Mouse (Mus musculus) stomach, postnatal 0 days (tissue): ENCODE measurements around the gene Cox8b. TPM values are rescaled to one million over a fixed set of nuclear protein-coding genes. Genes with fewer than 3 reads are reported as not detected.

ENCODE experiments used
- ATAC-seq: fragments of 200-750 bp; cut with Nextera tagmentation; 2 replicates; pipeline ENCODE4 v1.8.0; 2017; ENCODE audit not compliant: low FRiP score, low TSS enrichment
- DNase-seq: peaks from one replicate; pipeline ENCODE4 v3.0.0-alpha.2; 2016; ENCODE audit warnings: low spot score
- H3K27ac ChIP-seq: fragments of 300-500 bp; sonication (generic); replicated peaks from 2 replicates; pipeline ENCODE4 v1.5.1; 2014; ENCODE audit warnings: mild to moderate bottlenecking, control low read depth
- H3K27me3 ChIP-seq: fragments of 300-500 bp; sonication (generic); 2 replicates; pipeline ENCODE4 v1.6.1; 2014; ENCODE audit warnings: low read length; ENCODE audit not compliant: control insufficient read depth, insufficient read depth
- H3K36me3 ChIP-seq: fragments of 300-500 bp; sonication (generic); 2 replicates; pipeline ENCODE4 v1.6.1; 2014; ENCODE audit warnings: low read length, mixed read lengths; ENCODE audit not compliant: control insufficient read depth, insufficient read depth
- H3K4me1 ChIP-seq: fragments of 300-500 bp; sonication (generic); replicated peaks from 2 replicates; pipeline ENCODE4 v1.6.1; 2014; ENCODE audit warnings: antibody characterized with exemption; ENCODE audit not compliant: control insufficient read depth, insufficient read depth
- H3K4me2 ChIP-seq: fragments of 300-500 bp; sonication (generic); replicated peaks from 2 replicates; pipeline ENCODE4 v1.6.1; 2014; ENCODE audit warnings: low read depth, mild to moderate bottlenecking, control low read depth, moderate library complexity
- H3K4me3 ChIP-seq: fragments of 300-500 bp; sonication (generic); 2 replicates; pipeline ENCODE4 v1.5.1; 2014; ENCODE audit warnings: low read depth, low read length, control low read depth
- H3K9ac ChIP-seq: fragments of 300-500 bp; sonication (generic); 2 replicates; pipeline ENCODE4 v1.6.1; 2014; ENCODE audit warnings: mild to moderate bottlenecking, low read length, control low read depth, mixed read lengths
- H3K9me3 ChIP-seq: fragments of 300-500 bp; sonication (generic); 2 replicates; pipeline ENCODE4 v1.6.1; 2016; ENCODE audit warnings: low read length; ENCODE audit not compliant: control insufficient read depth
- CTCF ChIP-seq: IDR thresholded peaks from 2 replicates; pipeline ENCODE4 v1.5.1; 2016; ENCODE audit warnings: antibody characterized with exemption, low read depth, mild to moderate bottlenecking, moderate library complexity
- EP300 ChIP-seq: optimal IDR thresholded peaks from 2 replicates; pipeline ENCODE3; 2016; ENCODE audit warnings: antibody characterized with exemption
- WGBS: fragments of 180-500 bp; shearing (Covaris S2); extraction: QIAGEN DNeasy Blood & Tissue Kit; methylation state at CpG from one replicate; pipeline ENCODE4 v1.1.7; 2014; 5-methylcytosine and 5-hydroxymethylcytosine counted together
- polyA plus RNA-seq: library from polyadenylated mRNA; unstranded; fragments of >200 nt; fragmentation: Nextera tagmentation; extraction: Ambion mirVana; gene quantifications from 2 replicates; pipeline ENCODE4 v1.2.1, GENCODE M21; 2015

Gene Cox8b
- polyA plus RNA-seq, 1 experiment from 2014 or later, result 1.3 TPM

DNA sequence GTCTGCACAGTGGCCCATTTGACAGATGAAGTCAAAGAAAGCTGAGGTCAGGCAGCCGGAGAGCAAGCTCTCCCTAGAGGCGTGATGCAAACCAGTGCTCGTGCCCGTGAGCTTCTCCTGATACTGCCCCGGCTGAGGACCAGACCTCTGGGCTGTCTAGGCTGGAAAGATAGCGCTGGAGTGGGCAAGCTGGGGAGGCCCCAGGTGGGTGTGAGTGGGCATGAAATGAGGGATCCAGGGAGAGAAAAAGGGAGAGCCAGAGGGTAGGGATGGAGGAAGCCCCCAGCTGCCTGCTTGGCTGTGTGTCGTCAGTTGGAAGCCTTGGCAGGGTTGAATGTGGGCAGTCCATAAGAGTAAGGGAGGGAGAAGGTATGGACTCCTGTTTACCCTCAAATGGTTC lies 44.0 kb upstream of the Cox8b start:
- DNase-seq (no peak), ATAC-seq (no peak)
- Histone ChIP-seq H3K36me3 (peaks cover 21% of the 10 kb centered on the region), H3K4me1 (peaks cover 5% of the 10 kb centered on the region), H3K9me3 (no peaks in the 10 kb centered on the region), H3K4me3 (no peak overlapping the region), H3K4me2 (no peak overlapping the region), H3K9ac (no peak overlapping the region), H3K27ac (no peak overlapping the region), H3K27me3 (no peaks in the 10 kb centered on the region)
- TF ChIP-seq EP300, result no peak
- no peak for TF ChIP-seq CTCF
- WGBS, result 83% methylated on average over 7 of the region's 7 CpGs

DNA sequence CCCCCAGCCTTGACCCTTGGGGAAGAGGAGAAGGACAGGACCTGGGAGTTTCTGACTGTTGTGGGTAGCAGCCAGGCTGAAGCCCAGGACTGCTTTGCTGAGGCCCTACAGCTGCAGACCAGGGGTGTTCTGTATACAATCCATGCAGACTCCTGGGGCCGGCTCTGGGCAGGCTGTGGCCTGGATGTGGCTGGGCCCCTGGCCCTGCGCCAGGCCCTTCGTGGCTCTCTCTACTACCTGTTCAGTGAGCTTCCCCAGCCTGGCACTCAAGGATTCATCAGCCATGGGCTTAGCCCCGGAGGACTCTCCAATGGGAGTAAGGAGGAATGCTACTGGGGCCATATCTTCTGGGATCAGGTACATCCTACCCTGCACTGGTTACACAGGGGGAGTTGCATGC lies 43.1 kb upstream of the Cox8b start:
- H3K36me3 ChIP-seq, result peaks cover 18% of the 10 kb centered on the region; the same call in 1 of the 2 replicates
- H3K4me3 ChIP-seq, result no peak overlapping the region
- H3K9ac ChIP-seq, result 0 out of 2 replicates have a peak overlapping the region, but pooled peaks have one; percentile 23
- peaks cover 5% of the 10 kb centered on the region for H3K4me1 ChIP-seq
- ATAC-seq (no peak), DNase-seq (peak; percentile 48)
- peak overlapping the region; percentile 96 for H3K27ac ChIP-seq
- 62% methylated on average over 4 of the region's 4 CpGs for WGBS
- H3K9me3 ChIP-seq, result no peaks in the 10 kb centered on the region
- H3K27me3 ChIP-seq, result no peaks in the 10 kb centered on the region
- H3K4me2 ChIP-seq, result peak overlapping the region; percentile 74; the same call in 1 of the 2 replicates
- TF ChIP-seq CTCF (no peak), EP300 (no peak)

DNA sequence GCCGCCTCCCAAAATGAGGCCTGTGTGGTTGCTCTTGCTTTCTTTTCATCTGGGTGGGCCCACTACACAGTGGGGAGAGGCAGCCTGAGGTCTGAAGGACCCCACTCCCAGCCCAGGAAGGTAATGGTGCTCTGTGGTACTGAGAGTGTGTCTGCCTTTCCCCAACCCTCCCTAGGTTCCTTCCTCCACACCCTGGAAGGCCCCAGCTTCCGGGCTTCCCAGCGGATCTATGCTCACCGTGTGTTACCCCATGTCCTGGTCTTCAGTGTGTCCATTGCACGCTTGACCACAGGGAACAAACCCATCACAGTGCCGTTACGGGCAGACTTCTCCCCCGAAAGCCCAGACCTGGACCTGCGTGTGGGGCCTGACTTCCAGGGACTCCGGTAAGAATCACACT lies 42.6 kb upstream of the Cox8b start:
- ATAC-seq (no peak), DNase-seq (no peak)
- 77% methylated on average over 10 of the region's 10 CpGs for WGBS
- Histone ChIP-seq H3K9me3 (no peaks in the 10 kb centered on the region), H3K27me3 (no peaks in the 10 kb centered on the region), H3K36me3 (peaks cover 16% of the 10 kb centered on the region; the same call in 1 of the 2 replicates), H3K4me3 (no peak overlapping the region), H3K27ac (peak overlapping the region; percentile 96), H3K9ac (peak overlapping the region; percentile 23; the same call in 1 of the 2 replicates), H3K4me2 (peak overlapping the region; percentile 74), H3K4me1 (peaks cover 5% of the 10 kb centered on the region)
- TF ChIP-seq CTCF (no peak), EP300 (no peak)

DNA sequence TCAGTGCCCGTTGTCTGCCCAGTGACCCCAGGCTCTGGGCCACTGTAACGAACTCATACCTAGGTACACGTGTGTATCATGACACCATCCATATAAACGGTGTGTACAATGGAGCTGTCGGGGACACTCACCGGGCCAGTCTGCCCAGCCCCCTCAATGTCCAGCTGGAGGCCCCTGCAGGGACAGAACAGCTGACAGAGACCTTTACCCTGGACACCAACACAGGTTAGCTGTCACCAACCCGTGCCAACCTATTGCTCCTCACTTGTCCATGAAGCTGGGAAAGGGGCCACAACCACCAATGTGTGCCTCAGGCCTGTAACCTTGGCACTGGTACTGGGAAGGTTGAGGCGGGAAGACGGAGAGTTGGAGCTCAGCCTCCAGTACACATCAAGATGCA lies 42.1 kb upstream of the Cox8b start:
- H3K9ac ChIP-seq, result peak overlapping the region; percentile 73
- H3K27ac ChIP-seq, result peak overlapping the region; percentile 96
- peak overlapping the region; percentile 49 for H3K4me3 ChIP-seq
- no peaks in the 10 kb centered on the region for H3K9me3 ChIP-seq
- peaks cover 5% of the 10 kb centered on the region for H3K4me1 ChIP-seq
- peaks cover 14% of the 10 kb centered on the region; the same call in 1 of the 2 replicates for H3K36me3 ChIP-seq
- H3K4me2 ChIP-seq, result peak overlapping the region; percentile 74
- no peak for DNase-seq
- 31% methylated on average over 9 of the region's 9 CpGs for WGBS
- ATAC-seq, result 0 out of 2 replicates have a peak, but pooled peaks have one; percentile 5
- TF ChIP-seq CTCF (no peak), EP300 (no peak)
- no peaks in the 10 kb centered on the region for H3K27me3 ChIP-seq

DNA sequence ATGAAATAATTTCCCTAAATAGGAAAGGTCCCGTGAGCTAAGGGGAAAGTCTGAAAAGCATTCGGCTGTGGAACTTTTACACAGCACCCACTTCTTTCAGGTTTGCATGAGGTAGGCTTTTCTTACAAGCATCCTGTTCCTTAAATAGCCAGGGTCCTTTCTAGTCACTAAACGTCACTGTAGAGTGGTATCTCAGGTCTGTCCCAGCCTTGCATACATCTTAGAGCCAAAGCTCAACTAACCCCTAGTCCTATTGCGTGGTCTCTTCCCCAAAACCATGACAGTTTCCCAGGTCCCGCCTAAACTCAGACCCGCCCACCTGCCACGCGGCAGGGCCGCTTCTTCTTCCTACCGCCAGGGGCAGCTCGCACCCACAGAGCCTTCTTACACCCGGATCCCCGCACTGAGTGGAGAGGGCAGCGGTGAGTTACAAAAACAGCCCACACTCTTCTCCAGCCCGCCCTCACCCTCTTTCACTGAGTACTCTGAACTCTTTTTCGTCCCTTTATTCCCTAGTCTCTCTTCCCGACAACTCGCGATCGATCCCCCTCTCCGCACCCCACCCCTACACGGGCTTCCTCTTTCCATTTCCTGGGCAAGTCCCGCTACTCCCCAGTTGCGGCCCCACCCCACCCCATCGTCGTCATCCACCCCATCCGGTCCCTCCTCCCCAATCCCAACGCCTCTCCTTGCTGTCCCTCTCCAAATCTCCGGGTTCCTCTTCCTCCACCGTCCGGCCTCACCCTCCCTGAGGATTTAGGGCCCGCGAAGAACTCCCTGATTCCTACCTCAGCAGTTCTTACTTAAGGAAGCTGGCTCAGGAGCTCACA lies 41.2 kb upstream of the Cox8b start, which contains the start of gene Pgghg:
Gene Pgghg, plus strand, starts transcription at position 170 of the 830 bp plus-strand sequence.
- peak within 1 kb of the TSS; percentile 74 for H3K4me2 ChIP-seq
- H3K4me1 ChIP-seq, result peaks cover 5% of the 10 kb centered on the region
- H3K9me3 ChIP-seq, result no peaks in the 10 kb centered on the region
- peak; percentile 88 for DNase-seq
- peaks cover 10% of the 10 kb centered on the region; the same call in 1 of the 2 replicates for H3K36me3 ChIP-seq
- peak within 1 kb of the TSS; percentile 96 for H3K27ac ChIP-seq
- H3K4me3 ChIP-seq, result peak within 1 kb of the TSS; percentile 49
- TF ChIP-seq CTCF, result peak; percentile 94
- TF ChIP-seq EP300, result peak; percentile 34
- peak within 1 kb of the TSS; percentile 73 for H3K9ac ChIP-seq
- under 1% methylated on average over 33 of the region's 33 CpGs for WGBS
- H3K27me3 ChIP-seq, result no peaks in the 10 kb centered on the region
- peak; percentile 89 for ATAC-seq
